Mouse (Mus musculus): ENCODE data around the gene Rnf13.
"Not testable (repeated sequence)": the region's sequence is repeated elsewhere in the genome, so short reads cannot be mapped to it uniquely, and the experiment has no call there.

Rnf13 gene

DNA sequence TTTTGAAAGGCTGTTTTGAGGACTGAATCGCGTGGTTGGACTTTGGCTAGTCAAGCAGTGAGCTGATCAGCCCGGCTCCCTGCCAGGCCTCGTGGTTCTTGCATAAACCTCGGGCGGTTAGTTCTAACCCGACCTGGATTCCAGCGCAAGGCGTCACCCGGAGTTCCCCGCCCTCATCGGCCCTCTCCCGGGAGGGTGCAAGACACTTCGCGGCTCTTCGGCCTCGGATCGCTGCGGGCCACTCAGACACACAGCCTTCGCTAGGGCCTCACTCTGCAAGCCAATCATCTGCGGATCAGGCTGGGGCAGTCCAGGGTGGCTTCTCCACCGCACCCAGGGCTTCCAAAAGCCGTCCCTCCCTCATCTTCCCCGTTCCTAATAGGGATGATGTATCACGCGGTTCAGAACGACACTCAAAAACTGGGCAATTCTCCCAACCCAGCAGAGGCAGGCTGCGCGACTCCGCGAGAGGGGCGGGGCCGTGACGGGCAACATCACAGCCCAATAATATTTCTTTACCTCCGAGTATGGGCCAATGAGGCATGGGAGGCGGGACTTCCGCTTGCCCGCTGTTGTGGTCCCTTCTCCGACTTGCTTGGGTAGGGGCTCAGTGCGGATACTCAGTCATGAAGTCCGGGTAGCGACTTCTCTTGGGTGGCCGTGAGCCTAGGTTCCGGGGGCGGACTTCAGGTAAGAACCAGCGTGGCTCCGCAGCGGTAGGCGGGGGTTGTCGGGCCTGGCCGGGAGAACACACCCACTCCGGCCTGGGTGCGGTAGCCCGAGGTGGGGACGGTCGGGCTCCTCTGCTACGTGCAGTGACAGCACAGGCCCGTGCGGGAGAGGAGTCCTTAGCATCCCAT is at the start of gene Rnf13:
Rnf13 (plus strand) TSS at position 552 of the 860 bp plus-strand sequence.
- peak; percentile 95 for DNase-seq (ENCODE audit: low spot score)

DNA sequence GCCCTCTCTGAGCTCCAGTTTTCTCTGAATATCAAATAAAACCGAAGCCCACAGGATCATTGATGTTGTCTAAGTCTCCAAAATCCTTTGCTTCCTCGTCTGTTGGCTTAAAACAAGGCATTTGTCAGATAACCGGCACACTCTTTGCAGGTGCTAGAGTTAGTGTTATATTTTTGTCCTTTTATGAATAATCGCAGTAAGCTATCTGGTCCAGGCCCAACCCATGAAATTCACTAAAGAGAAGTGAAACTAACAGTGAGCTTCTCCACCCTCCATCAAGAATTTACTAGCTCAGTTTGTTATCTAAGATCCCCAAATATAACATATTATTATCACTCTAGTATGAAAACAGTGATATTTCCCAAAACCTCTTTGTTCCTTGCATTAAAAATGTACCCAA is 44.1 kb upstream of the Rnf13 start:
- DNase-seq (ENCODE audit: low spot score) = no peak

DNA sequence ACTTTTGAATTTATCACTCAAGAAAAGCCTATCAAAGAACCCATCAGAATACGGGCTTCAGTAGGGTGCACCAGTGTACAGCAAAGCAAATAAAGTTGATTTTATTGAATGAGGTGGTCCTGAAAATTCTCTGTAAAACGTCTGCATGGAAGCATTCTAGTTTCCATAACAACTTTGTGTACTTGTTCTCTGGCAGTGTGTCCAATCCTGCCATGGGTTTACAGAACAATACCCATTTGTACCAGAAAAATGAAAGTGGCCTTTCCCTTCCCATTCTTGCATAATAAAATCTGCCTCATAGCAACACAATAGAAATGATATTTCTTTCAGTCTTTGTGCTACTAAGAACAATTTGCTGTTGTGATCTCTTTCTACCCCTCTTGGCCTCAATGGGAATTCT is 43.1 kb upstream of the Rnf13 start, which contains the start of gene Ankub1:
Ankub1 (minus strand) TSS at position 81 of the 400 bp plus-strand sequence.
- DNase-seq (ENCODE audit: low spot score) = no peak

DNA sequence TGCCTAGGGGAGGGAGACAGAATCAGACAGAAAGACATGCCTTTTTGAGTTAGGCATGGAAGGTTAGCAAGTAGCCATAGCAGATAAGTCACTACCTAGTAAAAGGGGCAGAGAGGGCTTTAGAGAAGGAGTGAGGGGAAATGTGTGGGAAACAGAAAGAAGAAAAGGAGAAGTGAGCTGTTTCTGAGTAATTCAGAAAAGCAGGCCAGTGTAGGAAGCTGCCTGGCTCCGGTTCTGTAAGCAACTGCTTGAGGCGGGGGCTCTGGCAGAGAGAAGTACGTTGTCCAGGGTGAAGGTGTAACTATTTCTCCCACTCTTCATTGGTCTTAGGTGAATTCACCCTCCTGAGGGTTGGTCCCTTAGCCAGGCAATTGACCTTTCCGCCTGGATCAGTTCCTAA is 39.6 kb upstream of the Rnf13 start:
- DNase-seq (ENCODE audit: low spot score) = no peak

GRCm38 (mm10) chr3:57696779-57697178 is 39.1 kb upstream of the Rnf13 start:
- no peak for DNase-seq (ENCODE audit: low spot score)

DNA sequence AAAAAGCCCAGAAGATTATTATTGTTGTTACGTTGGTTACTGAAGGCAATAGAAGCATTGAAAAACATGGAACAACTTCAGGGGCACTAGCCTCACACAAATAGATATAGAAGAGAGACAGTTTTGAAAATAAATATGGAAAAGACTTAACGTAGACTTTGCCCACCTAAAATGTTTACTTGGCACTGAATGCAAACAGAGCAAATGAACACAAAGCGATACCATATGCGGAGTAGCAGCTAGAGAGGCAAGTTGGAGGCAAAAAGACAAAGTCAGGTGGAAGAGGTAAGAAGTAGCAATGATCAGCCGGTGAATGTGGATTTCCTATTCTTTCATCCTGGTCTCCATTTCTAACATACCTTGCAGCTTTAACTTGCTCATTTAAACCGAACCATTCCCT is 21.7 kb upstream of the Rnf13 start:
- no peak for DNase-seq (ENCODE audit: low spot score)

DNA sequence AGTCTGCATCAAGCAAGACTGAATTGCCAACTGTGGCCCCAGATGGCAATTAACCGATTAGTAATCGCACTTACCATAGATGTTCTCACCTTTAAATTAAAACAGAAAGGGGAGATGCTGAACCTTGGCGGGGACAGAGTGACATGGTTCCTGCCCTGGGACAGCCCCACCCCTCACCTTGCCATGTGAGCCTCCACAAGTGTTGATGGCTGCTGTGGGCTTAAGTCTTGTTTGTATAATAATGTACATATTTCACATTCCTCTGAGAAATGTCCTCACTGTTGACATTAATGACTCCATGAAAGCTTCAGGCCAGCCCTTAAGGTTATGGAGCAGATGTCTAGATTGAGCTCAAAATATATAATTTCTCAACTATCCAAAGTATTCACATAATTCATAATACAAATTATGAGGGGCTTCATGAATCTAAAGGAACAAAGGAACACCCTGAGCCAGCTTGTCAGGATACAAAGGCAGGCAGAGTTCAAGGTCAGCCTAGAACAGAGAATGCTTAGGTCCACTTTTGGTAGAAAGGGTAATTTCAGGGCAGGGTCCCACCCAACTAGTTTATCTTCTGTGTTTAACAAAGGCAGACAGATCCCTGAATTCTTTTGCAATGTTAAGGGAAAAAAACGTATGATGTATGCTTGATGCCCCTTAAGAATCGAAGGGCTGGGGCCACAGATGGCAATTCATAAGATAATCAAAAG is 3.5 kb upstream of the Rnf13 start:
- DNase-seq (ENCODE audit: low spot score) = no peak

DNA sequence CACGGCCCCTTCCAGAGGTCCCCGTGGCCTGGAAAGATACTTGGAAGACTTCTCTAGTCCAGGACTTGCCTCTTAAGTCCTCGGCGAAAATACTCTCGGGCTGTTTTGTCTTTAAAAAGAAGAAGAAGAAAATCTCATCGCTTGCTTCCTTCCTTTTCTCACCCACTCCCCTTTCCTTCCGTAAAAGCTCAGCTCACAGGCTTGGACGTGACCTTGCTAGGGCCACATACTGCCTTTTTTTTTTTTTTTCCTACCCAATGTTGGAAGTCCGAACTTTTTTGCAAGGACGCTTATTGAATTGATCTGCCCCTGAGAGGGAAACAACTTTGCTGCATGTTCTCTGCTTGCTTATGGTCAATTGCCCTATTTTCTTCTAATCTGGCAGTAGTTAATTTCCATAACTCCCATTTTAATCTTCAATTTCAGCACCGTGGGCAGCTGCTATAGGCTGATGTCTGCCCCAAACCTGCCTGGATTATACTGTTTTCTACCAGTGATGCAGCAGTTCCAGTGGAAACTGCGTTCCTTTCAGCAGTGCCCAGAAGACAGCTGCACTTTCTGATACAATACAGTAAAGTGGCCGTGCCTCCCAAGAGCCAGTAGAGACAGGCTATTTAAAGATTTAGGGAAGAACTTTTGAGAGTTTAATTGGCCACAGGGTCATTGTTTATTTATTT is 695 bp downstream of the Rnf13 start:
- DNase-seq (ENCODE audit: low spot score) = no peak

- no peak for DNase-seq (ENCODE audit: low spot score)
Observed at GRCm38 (mm10) chr3:57739830-57740229, 4.0 kb downstream of the Rnf13 start.

GRCm38 (mm10) chr3:57748576-57749267 is 12.9 kb downstream of the Rnf13 start:
- no peak for DNase-seq (ENCODE audit: low spot score)

- no peak for DNase-seq (ENCODE audit: low spot score)
Observed at GRCm38 (mm10) chr3:57776915-57777314, 41.1 kb downstream of the Rnf13 start.

DNA sequence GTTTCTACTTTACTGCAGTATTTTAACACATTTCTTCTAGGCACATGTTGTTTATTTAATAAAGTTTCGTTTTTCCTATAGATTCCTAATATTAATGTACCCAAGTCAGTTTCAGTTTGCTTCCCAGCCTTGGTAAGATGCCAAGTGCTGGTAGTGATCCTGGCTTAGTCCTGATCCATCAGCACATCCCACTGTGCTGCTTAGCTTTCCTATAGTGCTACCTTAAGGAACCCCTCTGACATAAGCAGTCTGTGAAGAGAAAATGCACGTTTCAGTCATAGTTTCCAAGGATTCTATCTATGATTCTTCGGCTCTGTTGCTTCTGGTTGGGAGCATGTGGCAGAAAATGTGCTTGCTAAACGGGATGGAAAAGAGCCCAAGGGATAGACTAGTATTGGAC is 52.6 kb downstream of the Rnf13 start:
- DNase-seq (ENCODE audit: low spot score) = no peak

DNA sequence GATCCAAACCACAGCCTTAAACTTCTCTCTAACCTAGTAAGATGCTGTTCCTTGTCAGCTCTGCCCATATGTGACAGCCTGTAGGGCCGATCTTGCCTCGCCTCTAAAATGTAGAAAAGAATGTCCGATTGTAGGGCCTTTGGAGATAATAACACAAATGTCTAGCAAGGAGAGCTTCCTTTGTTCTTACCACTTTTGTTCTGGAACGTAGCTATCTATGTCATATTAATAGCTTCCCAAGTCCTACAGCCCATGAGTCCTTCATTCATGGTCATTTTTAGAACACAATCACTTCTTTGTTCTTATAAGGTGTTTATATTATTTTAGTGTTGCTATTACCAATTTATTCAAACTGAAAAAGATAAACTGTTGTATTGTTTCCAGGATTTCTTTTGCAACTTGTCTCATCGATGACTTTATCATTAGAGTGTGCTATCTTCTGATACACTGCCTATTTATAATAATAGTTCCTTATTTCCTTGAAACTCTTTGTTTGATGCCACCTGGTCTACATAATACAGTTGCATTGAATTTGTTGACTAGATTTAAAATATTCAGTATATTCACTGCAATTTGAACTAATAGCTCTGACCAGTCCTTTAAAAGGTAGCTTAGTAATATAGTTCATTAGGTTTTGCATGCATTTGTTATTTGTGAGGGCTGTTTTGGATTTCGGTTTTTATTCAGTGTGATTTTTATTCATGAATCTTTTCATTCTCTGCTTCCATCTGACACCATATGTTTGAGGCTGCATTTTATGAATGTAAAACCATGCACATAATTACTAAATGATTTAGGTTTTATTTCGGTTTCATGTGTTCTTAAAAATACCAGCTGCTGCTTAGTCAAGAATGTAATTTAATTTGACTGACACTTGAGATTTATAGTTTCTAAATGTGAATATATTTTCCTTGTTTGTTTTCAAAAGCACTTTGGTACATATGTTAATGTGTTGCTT is 53.4 kb downstream of the Rnf13 start:
- no peak for DNase-seq (ENCODE audit: low spot score)

DNA sequence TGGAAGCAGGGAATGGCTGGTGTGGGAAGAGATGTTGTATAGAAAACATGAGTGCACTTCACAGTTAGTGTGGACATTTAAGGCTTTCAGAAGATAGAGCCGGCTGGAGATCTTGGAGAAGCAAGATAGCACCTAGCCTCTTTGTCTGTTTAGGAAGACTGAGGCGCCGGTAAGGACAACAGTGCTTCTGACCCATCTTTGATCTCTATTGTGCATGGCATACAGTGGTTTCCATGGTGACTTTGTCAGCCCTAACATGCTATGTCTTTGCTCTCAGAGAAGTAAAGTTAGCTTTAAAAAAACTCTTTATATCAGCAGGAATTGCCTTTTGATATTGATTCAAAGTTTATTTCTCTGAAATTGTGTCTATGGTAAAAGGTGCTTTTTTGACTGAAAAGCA is 55.2 kb downstream of the Rnf13 start:
- DNase-seq (ENCODE audit: low spot score) = no peak

DNA sequence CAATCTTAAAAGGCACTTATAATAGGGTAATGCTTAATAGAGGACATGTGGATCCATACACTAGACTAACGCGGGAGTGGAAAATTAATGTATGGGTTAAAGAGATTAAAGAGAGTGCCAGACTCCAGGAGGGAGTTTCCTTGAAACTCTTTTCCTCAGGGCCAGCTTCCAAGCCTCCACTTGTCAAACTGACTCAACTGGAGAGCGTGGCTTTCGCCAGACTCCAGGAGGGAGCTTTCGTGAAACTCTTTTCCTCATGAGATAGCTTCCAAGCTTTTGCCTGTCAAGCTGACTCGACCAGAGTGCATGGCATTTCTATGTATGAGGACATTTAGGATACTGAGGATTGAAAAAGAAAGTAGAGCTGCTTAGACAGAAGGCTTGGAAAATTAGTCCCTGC is 59.2 kb downstream of the Rnf13 start:
- DNase-seq (ENCODE audit: low spot score) = not testable (repeated sequence)

- no peak for DNase-seq (ENCODE audit: low spot score)
Observed at GRCm38 (mm10) chr3:57815447-57815846, 79.6 kb downstream of the Rnf13 start.

DNA sequence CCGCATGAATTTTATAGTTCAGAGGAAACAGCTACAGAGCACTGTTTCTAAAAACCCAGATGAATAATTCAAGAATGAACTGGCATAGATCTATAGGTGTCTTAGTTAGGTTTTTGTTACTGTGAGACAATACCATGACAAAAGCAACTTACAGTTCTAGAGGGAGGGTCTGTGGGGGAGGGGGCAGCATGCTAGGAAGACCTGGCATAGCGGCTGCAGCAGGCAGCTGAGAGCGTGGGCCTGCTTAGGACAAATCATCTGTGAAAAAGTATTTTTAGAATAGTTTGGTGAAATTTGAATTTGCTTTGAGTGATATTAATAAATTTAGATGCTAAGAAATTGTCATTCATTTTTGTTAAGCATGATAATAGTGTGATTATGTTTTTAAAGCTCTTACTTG is 90.0 kb downstream of the Rnf13 start:
- no peak for DNase-seq (ENCODE audit: low spot score)

DNA sequence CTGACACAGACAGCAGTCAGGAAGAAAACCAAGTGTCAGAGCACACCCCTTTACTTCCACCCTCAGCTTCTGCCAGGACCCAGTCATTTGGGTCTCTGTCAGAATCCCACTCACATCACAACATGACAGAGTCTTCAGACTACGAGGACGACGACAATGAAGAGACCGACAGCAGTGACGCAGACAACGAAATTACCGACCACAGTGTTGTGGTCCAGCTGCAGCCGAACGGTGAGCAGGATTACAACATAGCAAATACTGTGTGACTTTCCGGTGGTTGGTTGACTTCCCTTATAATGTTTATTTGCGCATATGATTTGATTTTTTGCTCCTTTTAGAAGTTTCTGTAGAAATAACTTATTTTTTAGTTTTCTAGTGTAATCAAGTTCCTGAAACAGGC is 97.7 kb downstream of the Rnf13 start:
- no peak for DNase-seq (ENCODE audit: low spot score)

DNA sequence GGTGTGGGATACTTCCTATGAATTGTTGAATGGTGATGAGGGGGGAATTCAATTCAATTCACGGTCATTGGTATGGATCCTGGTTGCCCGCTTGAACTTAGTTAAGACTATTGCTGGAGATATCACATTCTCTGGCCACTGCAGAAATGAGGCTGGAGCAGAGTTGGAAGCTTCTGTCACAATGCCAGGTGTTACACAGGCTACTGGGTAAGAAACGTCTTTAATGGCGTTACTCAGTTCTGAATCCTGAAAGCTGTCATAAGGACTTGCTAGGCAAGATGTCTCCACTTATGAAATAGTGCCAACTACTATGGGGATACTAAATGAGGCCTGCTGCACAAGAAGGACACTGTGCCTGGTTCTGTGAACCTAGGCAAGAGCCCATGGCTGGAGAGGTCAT is 101.0 kb downstream of the Rnf13 start:
- DNase-seq (ENCODE audit: low spot score) = no peak

GRCm38 (mm10) chr3:57843775-57844174 is 107.9 kb downstream of the Rnf13 start:
- DNase-seq (ENCODE audit: low spot score) = no peak
